Mouse (Mus musculus): ENCODE data around the gene Rnf145. TPM values are rescaled to one million over a fixed set of nuclear protein-coding genes. Genes with fewer than 3 reads are reported as not detected.

Rnf145 gene
- polyA plus RNA-seq, 1 experiment from 2014 or later = 102 TPM

- no peak overlapping the region for H3K4me3 ChIP-seq (ENCODE audit: low read depth, low read length)
- ATAC-seq (no peak), DNase-seq (ENCODE audit: low spot score) (no peak)
- H3K4me2 ChIP-seq (ENCODE audit: low read length) = no peak overlapping the region
- H3K4me1 ChIP-seq (ENCODE audit: control insufficient read depth, insufficient read depth, low read length) = no peaks in the 10 kb centered on the region
- H3K36me3 ChIP-seq (ENCODE audit: control insufficient read depth, insufficient read depth, low read length) = peaks cover 67% of the 10 kb centered on the region
- H3K9ac ChIP-seq (ENCODE audit: low read length) = no peak overlapping the region
- no peak overlapping the region for H3K27ac ChIP-seq (ENCODE audit: low read depth, low read length)
- 92% methylated on average over 5 of the region's 5 CpGs for WGBS
- no peaks in the 10 kb centered on the region for H3K9me3 ChIP-seq (replicated peaks; ENCODE audit: control insufficient read depth, low read length)
- no peaks in the 10 kb centered on the region for H3K27me3 ChIP-seq (replicated peaks; ENCODE audit: control insufficient read depth, insufficient read depth, low read length)
Measured at GRCm38 (mm10) chr11:44529716-44530115, 11.0 kb downstream of the Rnf145 start.

- 73% methylated on average over 8 of the region's 8 CpGs for WGBS
- Histone ChIP-seq H3K4me2 (ENCODE audit: low read length) (no peak overlapping the region), H3K4me3 (ENCODE audit: low read depth, low read length) (no peak overlapping the region), H3K27ac (ENCODE audit: low read depth, low read length) (no peak overlapping the region), H3K4me1 (ENCODE audit: control insufficient read depth, insufficient read depth, low read length) (no peaks in the 10 kb centered on the region), H3K27me3 (replicated peaks; ENCODE audit: control insufficient read depth, insufficient read depth, low read length) (no peaks in the 10 kb centered on the region), H3K36me3 (ENCODE audit: control insufficient read depth, insufficient read depth, low read length) (peaks cover 64% of the 10 kb centered on the region), H3K9ac (ENCODE audit: low read length) (no peak overlapping the region), H3K9me3 (replicated peaks; ENCODE audit: control insufficient read depth, low read length) (no peaks in the 10 kb centered on the region)
- ATAC-seq = no peak
- peak; percentile 16 for DNase-seq (ENCODE audit: low spot score)
Measured at GRCm38 (mm10) chr11:44530382-44530781, 11.6 kb downstream of the Rnf145 start.

- DNase-seq (ENCODE audit: low spot score) = no peak
- Histone ChIP-seq H3K4me2 (ENCODE audit: low read length) (no peak overlapping the region), H3K27ac (ENCODE audit: low read depth, low read length) (no peak overlapping the region), H3K36me3 (ENCODE audit: control insufficient read depth, insufficient read depth, low read length) (peaks cover 64% of the 10 kb centered on the region), H3K27me3 (replicated peaks; ENCODE audit: control insufficient read depth, insufficient read depth, low read length) (no peaks in the 10 kb centered on the region), H3K9ac (ENCODE audit: low read length) (no peak overlapping the region), H3K4me1 (ENCODE audit: control insufficient read depth, insufficient read depth, low read length) (no peaks in the 10 kb centered on the region), H3K9me3 (replicated peaks; ENCODE audit: control insufficient read depth, low read length) (no peaks in the 10 kb centered on the region), H3K4me3 (ENCODE audit: low read depth, low read length) (no peak overlapping the region)
- 91% methylated on average over 11 of the region's 11 CpGs for WGBS
- ATAC-seq = no peak
Measured at GRCm38 (mm10) chr11:44530867-44531266, 12.1 kb downstream of the Rnf145 start.

GRCm38 (mm10) chr11:44531617-44532016, 12.9 kb downstream of the Rnf145 start:
- DNase-seq (ENCODE audit: low spot score) (no peak), ATAC-seq (no peak)
- Histone ChIP-seq H3K9ac (ENCODE audit: low read length) (no peak overlapping the region), H3K4me3 (ENCODE audit: low read depth, low read length) (no peak overlapping the region), H3K27me3 (replicated peaks; ENCODE audit: control insufficient read depth, insufficient read depth, low read length) (no peaks in the 10 kb centered on the region), H3K27ac (ENCODE audit: low read depth, low read length) (no peak overlapping the region), H3K36me3 (ENCODE audit: control insufficient read depth, insufficient read depth, low read length) (peaks cover 58% of the 10 kb centered on the region), H3K4me2 (ENCODE audit: low read length) (no peak overlapping the region), H3K9me3 (replicated peaks; ENCODE audit: control insufficient read depth, low read length) (no peaks in the 10 kb centered on the region), H3K4me1 (ENCODE audit: control insufficient read depth, insufficient read depth, low read length) (no peaks in the 10 kb centered on the region)
- 93% methylated on average over 4 of the region's 4 CpGs for WGBS

- ATAC-seq = no peak
- no peak for DNase-seq (ENCODE audit: low spot score)
- H3K27me3 ChIP-seq (replicated peaks; ENCODE audit: control insufficient read depth, insufficient read depth, low read length) = no peaks in the 10 kb centered on the region
- H3K9ac ChIP-seq (ENCODE audit: low read length) = no peak overlapping the region
- no peak overlapping the region for H3K4me3 ChIP-seq (ENCODE audit: low read depth, low read length)
- H3K4me1 ChIP-seq (ENCODE audit: control insufficient read depth, insufficient read depth, low read length) = no peaks in the 10 kb centered on the region
- peaks cover 61% of the 10 kb centered on the region for H3K36me3 ChIP-seq (ENCODE audit: control insufficient read depth, insufficient read depth, low read length)
- no peak overlapping the region for H3K4me2 ChIP-seq (ENCODE audit: low read length)
- no peak overlapping the region for H3K27ac ChIP-seq (ENCODE audit: low read depth, low read length)
- H3K9me3 ChIP-seq (replicated peaks; ENCODE audit: control insufficient read depth, low read length) = no peaks in the 10 kb centered on the region
- WGBS = 93% methylated on average over 17 of the region's 17 CpGs
Measured at GRCm38 (mm10) chr11:44532846-44533781, 14.3 kb downstream of the Rnf145 start.

GRCm38 (mm10) chr11:44534999-44535750, 16.4 kb downstream of the Rnf145 start:
- DNase-seq (ENCODE audit: low spot score) = no peak
- Histone ChIP-seq H3K4me2 (ENCODE audit: low read length) (no peak overlapping the region), H3K36me3 (ENCODE audit: control insufficient read depth, insufficient read depth, low read length) (peaks cover 56% of the 10 kb centered on the region), H3K4me1 (ENCODE audit: control insufficient read depth, insufficient read depth, low read length) (no peaks in the 10 kb centered on the region), H3K27ac (ENCODE audit: low read depth, low read length) (no peak overlapping the region), H3K27me3 (replicated peaks; ENCODE audit: control insufficient read depth, insufficient read depth, low read length) (no peaks in the 10 kb centered on the region), H3K9ac (ENCODE audit: low read length) (no peak overlapping the region), H3K9me3 (replicated peaks; ENCODE audit: control insufficient read depth, low read length) (no peaks in the 10 kb centered on the region), H3K4me3 (ENCODE audit: low read depth, low read length) (no peak overlapping the region)
- 96% methylated on average over 12 of the region's 12 CpGs for WGBS
- no peak for ATAC-seq

- H3K36me3 ChIP-seq (ENCODE audit: control insufficient read depth, insufficient read depth, low read length) = peaks cover 60% of the 10 kb centered on the region
Measured at GRCm38 (mm10) chr11:44537403-44537802, 18.6 kb downstream of the Rnf145 start.

GRCm38 (mm10) chr11:44538101-44538500, 19.3 kb downstream of the Rnf145 start:
- peaks cover 55% of the 10 kb centered on the region for H3K36me3 ChIP-seq (ENCODE audit: control insufficient read depth, insufficient read depth, low read length)
- DNase-seq (ENCODE audit: low spot score) (no peak), ATAC-seq (no peak)
- H3K9me3 ChIP-seq (replicated peaks; ENCODE audit: control insufficient read depth, low read length) = no peaks in the 10 kb centered on the region
- no peak overlapping the region for H3K9ac ChIP-seq (ENCODE audit: low read length)
- no peaks in the 10 kb centered on the region for H3K4me1 ChIP-seq (ENCODE audit: control insufficient read depth, insufficient read depth, low read length)
- no peak overlapping the region for H3K27ac ChIP-seq (ENCODE audit: low read depth, low read length)
- 87% methylated on average over 3 of the region's 3 CpGs for WGBS
- H3K27me3 ChIP-seq (replicated peaks; ENCODE audit: control insufficient read depth, insufficient read depth, low read length) = no peaks in the 10 kb centered on the region
- H3K4me3 ChIP-seq (ENCODE audit: low read depth, low read length) = no peak overlapping the region
- no peak overlapping the region for H3K4me2 ChIP-seq (ENCODE audit: low read length)

More at GRCm38 (mm10) chr11:44537403-44537802, 18.6 kb downstream of the Rnf145 start:
- Histone ChIP-seq H3K4me3 (ENCODE audit: low read depth, low read length) (no peak overlapping the region), H3K27ac (ENCODE audit: low read depth, low read length) (no peak overlapping the region), H3K9ac (ENCODE audit: low read length) (no peak overlapping the region), H3K27me3 (replicated peaks; ENCODE audit: control insufficient read depth, insufficient read depth, low read length) (no peaks in the 10 kb centered on the region), H3K4me2 (ENCODE audit: low read length) (no peak overlapping the region), H3K9me3 (replicated peaks; ENCODE audit: control insufficient read depth, low read length) (no peaks in the 10 kb centered on the region), H3K4me1 (ENCODE audit: control insufficient read depth, insufficient read depth, low read length) (no peaks in the 10 kb centered on the region)
- ATAC-seq = no peak
- WGBS = 81% methylated on average over 7 of the region's 7 CpGs
- no peak for DNase-seq (ENCODE audit: low spot score)
